Mouse (Mus musculus): ENCODE results near the gene Dync1i1.

Gene Dync1i1

GRCm38 (mm10) chr6:5768576-5768975, 43.1 kb downstream of the Dync1i1 start:
- no peak for DNase-seq (ENCODE audit: extremely low spot score, low read depth, low spot score)

- DNase-seq (ENCODE audit: extremely low spot score, low read depth, low spot score): no peak
Observed at GRCm38 (mm10) chr6:5770283-5770682, 44.8 kb downstream of the Dync1i1 start.

DNA sequence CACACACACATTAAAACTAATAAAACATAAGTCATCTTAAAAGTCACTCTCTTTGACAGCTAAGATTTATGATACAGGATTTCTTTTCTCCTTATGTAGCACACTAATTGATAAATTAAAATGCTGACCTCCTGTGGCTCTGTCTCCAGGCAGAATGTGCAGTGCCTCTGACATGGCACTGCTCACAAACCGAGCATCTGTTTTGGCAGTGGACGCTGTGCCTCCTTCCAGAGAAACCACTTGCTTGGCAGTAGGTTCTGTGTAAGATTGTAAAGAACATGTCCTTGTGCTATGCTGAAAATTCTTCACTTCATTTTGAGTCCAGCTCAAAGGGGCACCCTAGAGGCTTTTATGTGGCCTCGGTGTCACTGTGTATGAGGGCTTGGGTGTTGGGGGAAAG, 50.0 kb downstream of the Dync1i1 start:
- DNase-seq (ENCODE audit: extremely low spot score, low read depth, low spot score): no peak

- no peak for DNase-seq (ENCODE audit: extremely low spot score, low read depth, low spot score)
Observed at GRCm38 (mm10) chr6:5781752-5782151, 56.3 kb downstream of the Dync1i1 start.

DNA sequence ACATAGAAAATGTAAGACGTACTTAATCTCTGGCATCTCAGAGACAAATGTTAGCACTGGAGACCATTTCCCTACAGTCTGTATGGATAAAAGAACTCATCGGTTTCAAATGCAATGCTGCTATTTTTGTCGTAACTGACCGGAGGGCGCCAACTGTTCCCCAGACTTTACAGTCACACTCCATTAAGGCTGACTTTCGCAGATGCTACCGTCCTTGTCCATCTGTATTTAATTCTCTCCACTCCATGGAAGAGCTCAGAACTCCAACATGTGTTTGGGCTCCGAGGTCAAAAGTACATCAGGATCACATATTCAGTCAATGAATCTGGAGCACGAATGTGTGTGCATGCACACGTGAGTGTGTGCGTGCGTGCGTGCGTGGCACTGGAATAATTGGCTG, 58.4 kb downstream of the Dync1i1 start:
- no peak for DNase-seq (ENCODE audit: extremely low spot score, low read depth, low spot score)

DNA sequence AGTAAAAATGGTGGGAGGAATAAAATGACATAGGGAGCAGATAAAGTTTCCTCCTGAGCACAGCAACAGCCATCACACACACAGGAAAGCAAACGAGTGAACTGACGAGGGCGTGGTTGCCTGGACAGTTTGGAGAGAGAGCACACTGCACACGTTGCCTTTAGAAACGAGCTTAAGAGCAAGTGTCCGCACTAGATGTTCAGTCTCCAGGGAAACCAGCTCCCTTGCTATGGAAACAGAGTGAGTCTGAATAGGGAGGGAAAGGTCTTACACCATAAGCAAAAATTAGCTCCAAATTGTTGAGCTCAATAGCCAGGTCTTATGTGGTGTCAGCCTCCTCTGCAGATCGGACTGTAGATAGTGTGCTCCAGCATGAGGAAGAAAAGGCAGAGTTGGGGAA, 65.2 kb downstream of the Dync1i1 start:
- no peak for DNase-seq (ENCODE audit: extremely low spot score, low read depth, low spot score)

GRCm38 (mm10) chr6:5794106-5794753, 68.8 kb downstream of the Dync1i1 start:
- no peak for DNase-seq (ENCODE audit: extremely low spot score, low read depth, low spot score)

DNA sequence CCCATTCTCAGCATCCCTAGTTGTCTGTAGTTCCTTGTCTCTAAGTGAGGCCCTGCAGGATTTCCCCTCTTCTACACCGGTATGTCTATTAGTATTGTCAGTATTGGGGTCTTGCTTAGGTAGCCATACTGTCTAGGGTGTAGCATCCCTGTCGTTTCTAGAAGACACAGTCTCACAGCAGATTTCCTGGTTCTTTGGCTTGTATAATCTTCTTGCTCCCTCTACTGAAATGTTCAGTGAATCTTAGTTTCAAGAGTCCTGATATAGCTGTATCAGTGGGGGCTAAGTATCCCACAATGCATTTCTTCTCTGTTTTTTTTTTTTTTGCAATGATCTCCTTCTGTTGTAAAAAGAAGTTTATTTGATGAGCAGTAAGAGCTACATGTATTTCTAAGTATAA, 69.9 kb downstream of the Dync1i1 start:
- DNase-seq (ENCODE audit: extremely low spot score, low read depth, low spot score): no peak

- peak; percentile 72 for DNase-seq (ENCODE audit: extremely low spot score, low read depth, low spot score)
Observed at GRCm38 (mm10) chr6:5802124-5802839, 76.8 kb downstream of the Dync1i1 start.

GRCm38 (mm10) chr6:5802840-5803491, 77.5 kb downstream of the Dync1i1 start:
- DNase-seq (ENCODE audit: extremely low spot score, low read depth, low spot score): no peak

GRCm38 (mm10) chr6:5808008-5808421, 82.6 kb downstream of the Dync1i1 start:
- no peak for DNase-seq (ENCODE audit: extremely low spot score, low read depth, low spot score)

- no peak for DNase-seq (ENCODE audit: extremely low spot score, low read depth, low spot score)
Observed at GRCm38 (mm10) chr6:5812076-5812475, 86.6 kb downstream of the Dync1i1 start.

- DNase-seq (ENCODE audit: extremely low spot score, low read depth, low spot score): no peak
Observed at GRCm38 (mm10) chr6:5819674-5820073, 94.2 kb downstream of the Dync1i1 start.

DNA sequence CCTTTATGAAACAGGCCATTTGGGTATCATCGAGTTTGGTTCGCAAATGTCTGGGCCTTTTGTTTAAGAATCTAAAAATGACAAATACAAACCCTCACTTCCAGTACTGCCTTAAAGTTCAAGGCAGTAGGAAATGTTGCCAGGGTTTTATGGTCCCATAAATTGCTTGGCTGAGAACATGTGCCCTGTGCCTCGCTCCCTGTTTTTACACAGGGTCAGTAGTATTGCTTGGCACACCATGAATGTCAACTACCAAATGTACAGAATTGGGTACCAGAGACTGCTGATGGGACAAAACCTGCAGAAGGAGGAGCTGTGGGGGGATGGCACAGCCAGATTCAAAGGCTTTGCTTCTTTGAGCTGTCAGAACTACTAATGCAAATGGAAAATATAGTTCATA, 100.0 kb downstream of the Dync1i1 start:
- no peak for DNase-seq (ENCODE audit: extremely low spot score, low read depth, low spot score)

GRCm38 (mm10) chr6:5827064-5827463, 101.6 kb downstream of the Dync1i1 start:
- no peak for DNase-seq (ENCODE audit: extremely low spot score, low read depth, low spot score)

DNA sequence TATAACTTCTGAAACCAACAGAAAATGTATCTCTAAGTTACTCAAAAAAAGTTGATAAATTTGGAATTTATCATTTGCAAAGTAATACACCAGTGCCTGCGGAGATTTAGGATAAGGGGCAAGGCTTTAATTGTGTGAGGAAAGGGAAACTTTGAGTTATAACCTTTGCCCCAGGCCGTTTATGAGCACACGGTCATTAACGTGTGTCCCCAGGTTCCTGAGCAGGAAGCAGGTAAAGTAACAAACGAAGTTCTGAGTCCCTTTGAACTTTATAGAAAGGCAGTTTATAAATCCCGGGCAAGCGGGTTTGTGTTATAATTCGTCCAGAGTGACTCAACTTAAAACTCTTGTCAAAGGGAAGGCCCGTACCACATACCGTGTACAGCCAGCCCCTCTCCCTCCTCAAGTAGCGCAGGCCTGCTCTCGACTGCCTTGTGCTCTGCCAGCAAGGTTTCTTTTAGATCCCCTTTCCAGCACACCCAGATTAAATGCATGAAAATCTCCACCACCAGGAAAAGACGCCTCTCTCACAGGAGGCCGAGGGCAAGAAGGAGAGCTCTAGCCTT, 103.1 kb downstream of the Dync1i1 start:
- no peak for DNase-seq (ENCODE audit: extremely low spot score, low read depth, low spot score)

DNA sequence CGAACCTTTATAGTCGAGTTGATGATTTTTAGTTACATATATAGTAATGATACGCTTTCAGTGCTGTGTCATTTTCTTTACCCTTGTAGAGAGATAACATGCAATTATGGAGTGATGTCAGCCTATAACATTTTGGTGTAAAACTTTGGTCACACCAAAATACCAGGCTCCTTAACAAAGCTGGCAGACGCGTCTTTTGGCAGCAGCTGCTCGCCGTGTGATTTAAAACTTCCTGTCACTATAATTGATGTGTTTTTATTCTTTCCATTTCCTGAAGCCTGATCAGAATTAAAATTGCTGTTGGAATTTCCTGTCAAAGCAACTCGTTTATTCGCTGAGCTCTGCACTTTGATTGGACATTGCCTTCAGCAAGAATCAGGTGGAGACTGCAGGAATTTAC, 103.7 kb downstream of the Dync1i1 start:
- no peak for DNase-seq (ENCODE audit: extremely low spot score, low read depth, low spot score)

GRCm38 (mm10) chr6:5830717-5831116, 105.3 kb downstream of the Dync1i1 start:
- DNase-seq (ENCODE audit: extremely low spot score, low read depth, low spot score): no peak

- no peak for DNase-seq (ENCODE audit: extremely low spot score, low read depth, low spot score)
Observed at GRCm38 (mm10) chr6:5831233-5831632, 105.8 kb downstream of the Dync1i1 start.

GRCm38 (mm10) chr6:5832838-5833237, 107.4 kb downstream of the Dync1i1 start:
- DNase-seq (ENCODE audit: extremely low spot score, low read depth, low spot score): no peak

DNA sequence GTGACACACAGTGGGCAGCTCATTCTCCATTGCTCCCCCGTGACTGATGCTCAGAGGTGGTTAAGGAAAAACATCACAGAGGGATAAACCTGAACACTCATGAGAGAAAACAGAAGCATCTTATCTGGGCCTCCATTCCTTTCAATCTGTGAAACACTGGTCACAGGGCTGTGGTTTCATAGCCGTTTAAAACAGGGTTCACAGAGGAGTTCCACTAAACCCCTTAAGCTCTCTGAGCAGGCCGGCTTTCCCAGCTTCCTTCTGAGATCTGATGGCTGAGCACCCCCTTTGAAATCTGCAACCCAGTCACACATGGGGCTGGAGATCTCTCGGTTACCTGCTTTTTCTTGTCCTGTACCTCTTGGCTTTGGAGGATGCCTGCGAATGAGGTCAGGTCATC, 117.0 kb downstream of the Dync1i1 start:
- DNase-seq (ENCODE audit: extremely low spot score, low read depth, low spot score): no peak

DNA sequence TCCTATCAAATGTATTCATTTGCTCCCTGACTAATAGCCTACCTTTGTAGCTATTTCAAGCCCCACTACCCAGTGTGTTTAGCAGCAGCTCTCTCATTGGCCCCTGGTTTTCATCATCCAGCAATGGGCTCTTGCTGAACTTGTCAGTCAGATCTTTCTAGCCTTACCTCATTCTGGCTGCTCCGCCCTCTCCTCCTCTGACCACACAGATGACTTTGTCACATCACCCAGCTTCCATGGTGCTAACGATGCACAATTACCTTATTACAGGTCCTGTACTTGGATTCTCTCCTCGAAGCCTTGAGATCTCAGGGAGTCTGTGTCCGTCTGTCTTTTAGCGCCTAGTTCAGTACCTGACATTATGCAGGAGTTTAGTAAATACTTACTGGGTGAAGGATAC, 120.7 kb downstream of the Dync1i1 start:
- DNase-seq (ENCODE audit: extremely low spot score, low read depth, low spot score): no peak

All from hindlimb bud, embryonic 11.5 days (tissue).